Mouse (Mus musculus) lung, postnatal 10 days (tissue): ENCODE results near the gene Fgfr1op2.
A peak's percentile ranks its signal among the peaks of the same experiment; 100 is the strongest.
"Not testable (repeated sequence)": the region's sequence is repeated elsewhere in the genome, so short reads cannot be mapped to it uniquely, and the experiment has no call there.

Experiments
- DNase-seq: peaks from one replicate; pipeline ENCODE4 v3.0.0; 2021

Gene Fgfr1op2

DNA sequence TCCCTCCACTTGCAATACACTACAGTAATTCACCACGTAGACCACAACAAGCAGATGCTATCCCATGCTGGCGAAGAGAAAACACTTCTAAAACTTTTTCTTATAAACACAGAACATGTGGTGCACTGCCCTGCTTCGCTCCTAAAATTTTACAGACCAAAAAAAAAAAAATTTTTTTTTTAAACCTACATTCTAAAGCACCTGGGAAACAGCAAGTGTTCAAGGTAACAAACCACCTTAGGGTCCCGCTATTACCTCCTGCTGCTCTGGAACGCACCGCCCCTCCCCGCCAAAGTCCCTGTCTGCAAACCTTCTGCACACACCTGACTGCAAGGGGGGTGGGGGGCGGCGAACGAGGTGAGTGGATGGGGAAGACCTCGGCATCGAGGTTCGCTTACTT, at the start of gene Fgfr1op2:
Fgfr1op2 (plus strand) TSS at position 301 of the 400 bp plus-strand sequence.
- no peak for DNase-seq

- DNase-seq, result no peak
These were observed 49.5 kb upstream of the Fgfr1op2 start for GRCm38 (mm10) chr6:146527537-146527936.

DNA sequence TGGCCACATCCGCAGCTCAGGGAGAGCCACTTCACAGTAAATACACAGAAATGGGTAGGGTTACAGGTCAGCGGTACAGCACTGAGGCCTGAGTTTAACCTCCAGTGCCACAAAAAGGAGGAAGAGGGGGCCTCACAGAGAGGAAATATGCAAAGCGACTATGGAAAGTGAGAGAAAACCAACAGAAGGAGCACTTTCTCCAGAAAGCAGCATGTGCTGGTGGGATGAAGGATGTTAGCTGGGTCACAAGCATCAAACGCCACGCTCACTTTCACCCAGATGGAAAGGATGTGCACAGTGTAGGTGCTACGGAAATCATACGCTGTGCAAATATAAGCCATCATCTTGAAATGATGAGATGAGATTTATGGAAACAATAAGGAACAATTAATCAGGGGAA, 46.6 kb upstream of the Fgfr1op2 start:
- no peak for DNase-seq

GRCm38 (mm10) chr6:146530769-146531168, 46.2 kb upstream of the Fgfr1op2 start:
- peak; percentile 63 for DNase-seq

- no peak for DNase-seq
These were observed 43.9 kb upstream of the Fgfr1op2 start for GRCm38 (mm10) chr6:146533146-146533545.

DNA sequence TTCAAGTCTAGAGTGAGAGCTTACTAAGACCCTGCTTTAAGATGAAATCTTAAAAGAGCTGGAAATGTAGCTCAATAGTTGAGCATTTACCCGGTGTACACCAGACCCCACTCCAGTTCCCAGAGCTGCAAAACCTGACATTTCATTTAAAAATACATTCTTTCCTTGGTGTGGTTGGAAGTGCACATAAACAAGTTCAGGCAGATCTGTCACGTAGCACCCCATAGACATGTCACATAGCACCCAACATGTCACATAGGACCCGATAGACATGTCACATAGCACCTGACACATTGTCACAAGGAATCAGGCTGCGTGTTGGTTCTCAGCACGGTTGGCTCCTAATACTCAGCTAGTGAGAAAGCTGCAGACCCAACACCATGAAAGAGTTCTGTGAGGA, 41.5 kb upstream of the Fgfr1op2 start:
- DNase-seq, result no peak

DNA sequence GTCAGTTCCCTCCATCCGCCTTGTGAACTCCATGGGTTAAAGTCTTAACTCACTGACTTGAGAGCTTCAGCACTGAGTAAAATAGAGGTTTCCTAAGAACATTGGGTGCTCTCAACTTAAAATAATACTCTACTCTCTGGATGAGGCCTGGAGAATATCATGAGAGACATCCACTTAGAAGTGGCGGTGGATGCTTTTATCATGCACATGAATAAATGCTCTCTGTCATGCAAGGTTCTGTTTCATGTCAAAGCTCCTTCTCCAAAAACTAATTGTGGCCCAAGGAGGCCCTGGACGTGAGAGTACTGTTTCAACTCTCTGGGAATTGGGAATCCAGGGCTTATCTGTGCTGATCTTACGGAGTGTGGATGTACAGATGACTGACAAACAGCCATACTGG, 39.9 kb upstream of the Fgfr1op2 start:
- no peak for DNase-seq

DNA sequence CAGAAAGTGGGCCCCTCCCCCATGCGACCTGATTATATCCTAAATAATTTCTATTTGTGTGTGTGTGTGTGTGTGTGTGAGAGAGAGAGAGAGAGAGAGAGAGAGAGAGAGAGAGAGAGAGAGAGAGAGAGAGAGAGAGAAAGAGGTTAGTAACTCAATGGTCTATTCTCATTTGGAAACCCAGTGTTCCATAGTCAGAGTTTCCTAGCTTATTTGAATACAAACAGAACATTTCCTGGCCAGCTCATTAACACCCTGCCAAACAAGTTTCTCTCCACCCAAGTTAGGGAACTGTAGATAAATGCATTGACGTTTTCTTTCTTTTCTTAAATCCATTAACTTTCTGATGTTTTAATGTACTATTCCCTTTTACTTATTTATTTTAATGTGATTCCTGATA, 38.9 kb upstream of the Fgfr1op2 start:
- DNase-seq, result no peak

- DNase-seq, result no peak
These were observed 38.3 kb upstream of the Fgfr1op2 start for GRCm38 (mm10) chr6:146538661-146539060.

DNA sequence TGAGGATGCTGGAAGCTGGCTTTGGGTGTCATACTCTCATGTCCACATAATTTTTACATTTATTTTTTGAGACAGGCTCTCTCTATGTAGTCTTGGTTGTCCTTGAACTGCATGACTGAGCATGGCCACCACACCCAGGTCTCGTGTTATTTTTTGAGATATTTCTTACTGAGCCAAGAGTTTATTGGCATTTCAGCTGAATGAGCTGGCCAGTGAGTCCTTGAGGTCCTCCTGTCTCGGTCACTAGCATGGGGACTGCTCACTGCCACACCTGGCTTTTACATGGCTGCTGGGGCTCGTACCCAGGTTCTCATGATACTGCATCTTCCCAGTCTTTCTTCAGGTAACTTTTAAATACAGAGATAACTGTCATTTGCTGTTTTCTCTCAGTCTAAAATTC, 36.6 kb upstream of the Fgfr1op2 start:
- no peak for DNase-seq

DNA sequence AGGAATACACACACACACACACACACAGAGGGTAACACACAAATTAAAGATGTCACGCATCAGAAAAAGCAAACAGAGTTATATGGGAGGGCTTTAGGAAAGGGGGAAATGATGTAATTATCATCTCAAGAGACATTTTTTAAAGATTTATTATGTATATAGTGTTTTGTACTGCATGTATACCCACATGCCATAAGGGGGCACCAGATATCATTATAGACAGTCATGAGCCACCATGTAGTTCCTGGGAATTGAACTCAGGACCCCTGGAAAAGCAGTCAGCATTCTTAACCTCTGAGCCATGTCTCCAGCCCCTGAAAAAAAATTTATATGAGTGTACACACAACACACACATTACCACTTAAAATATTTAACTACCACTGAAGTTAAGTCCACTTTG, 32.4 kb upstream of the Fgfr1op2 start:
- no peak for DNase-seq

- peak; percentile 21 for DNase-seq
These were observed 31.6 kb upstream of the Fgfr1op2 start for GRCm38 (mm10) chr6:146545289-146545865.

DNA sequence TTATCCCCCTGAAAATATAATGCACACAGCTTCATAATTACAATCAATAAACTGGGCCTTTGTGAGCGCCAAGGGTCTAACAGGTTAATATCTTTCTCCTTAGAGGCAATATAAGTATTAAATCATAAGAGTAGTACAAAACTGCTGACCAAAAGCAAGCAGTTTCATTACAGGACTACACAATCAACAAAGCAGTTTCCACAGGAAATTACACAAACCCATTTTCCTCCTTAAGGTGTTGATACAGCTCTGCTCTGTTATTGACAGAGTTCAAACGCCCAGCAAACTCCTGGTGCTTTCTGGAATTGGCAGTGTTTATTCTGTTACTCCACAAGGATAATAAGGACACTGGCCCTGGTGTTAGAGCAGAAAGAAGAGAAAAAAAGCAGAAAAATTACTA, 26.6 kb upstream of the Fgfr1op2 start:
- no peak for DNase-seq

DNA sequence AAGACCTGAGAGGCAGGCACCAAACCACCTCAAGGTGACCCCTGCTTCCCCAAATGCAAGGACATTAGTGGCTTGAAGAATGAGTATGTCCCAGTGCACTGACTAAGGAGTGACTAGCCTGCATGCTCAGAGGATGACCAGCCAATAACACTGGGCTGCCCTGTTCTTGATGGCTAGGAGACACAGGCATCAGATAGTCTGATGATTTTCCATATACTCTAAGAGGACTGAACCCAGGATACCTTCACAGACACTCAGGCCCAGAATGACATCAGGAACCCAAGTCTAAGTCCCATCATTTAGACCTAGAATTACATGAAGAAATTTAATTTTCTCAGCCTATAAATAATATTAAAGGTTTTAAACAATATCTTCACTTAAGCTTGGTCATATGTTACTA, 25.7 kb upstream of the Fgfr1op2 start:
- DNase-seq, result no peak

GRCm38 (mm10) chr6:146562461-146562860, 14.5 kb upstream of the Fgfr1op2 start:
- DNase-seq, result not testable (repeated sequence)

- no peak for DNase-seq
These were observed 4.9 kb upstream of the Fgfr1op2 start for GRCm38 (mm10) chr6:146572073-146572472.

DNA sequence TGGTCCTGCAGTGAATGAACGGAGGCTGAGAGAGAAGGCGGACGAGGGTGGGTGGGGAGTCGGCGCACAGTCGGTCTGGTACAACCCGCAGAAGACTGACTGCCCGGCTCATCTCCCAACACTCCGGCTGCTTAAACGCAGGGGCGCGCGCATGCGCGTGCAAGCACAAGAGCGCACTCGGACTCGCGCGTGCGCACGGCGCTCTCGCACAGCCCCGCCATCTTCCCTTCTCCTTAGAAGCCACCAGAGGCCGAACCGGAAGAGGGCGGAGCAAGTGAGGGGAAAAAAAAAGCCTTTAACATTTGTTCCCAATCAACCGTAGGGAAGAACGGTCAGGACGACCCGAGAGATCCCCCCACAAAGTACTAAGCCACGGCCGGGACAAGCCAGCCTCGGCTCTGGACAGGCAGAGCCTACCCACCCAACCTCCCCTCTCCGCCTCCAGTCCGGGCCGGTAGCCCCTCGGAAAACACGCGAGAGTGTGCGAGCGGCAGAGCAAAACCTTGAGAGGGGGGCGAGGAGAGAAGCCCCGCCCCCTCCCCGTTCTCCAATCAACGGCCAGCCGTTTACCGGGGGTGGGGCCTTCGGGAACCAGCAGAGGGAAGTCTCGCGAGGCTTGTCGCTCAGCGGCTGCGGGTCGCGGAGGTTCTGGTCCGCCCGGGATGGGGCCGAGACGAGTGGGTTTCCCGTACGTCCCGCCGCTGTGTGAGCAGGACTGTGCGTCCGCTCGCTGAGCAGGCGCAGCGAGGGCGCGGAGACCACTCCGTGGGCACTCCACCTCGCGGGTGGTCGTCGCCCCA, 507 bp downstream of the Fgfr1op2 start, which contains the start of gene Ints13:
Ints13 (minus strand) TSS at position 526 of the 800 bp plus-strand sequence.
- peak; percentile 99 for DNase-seq

DNA sequence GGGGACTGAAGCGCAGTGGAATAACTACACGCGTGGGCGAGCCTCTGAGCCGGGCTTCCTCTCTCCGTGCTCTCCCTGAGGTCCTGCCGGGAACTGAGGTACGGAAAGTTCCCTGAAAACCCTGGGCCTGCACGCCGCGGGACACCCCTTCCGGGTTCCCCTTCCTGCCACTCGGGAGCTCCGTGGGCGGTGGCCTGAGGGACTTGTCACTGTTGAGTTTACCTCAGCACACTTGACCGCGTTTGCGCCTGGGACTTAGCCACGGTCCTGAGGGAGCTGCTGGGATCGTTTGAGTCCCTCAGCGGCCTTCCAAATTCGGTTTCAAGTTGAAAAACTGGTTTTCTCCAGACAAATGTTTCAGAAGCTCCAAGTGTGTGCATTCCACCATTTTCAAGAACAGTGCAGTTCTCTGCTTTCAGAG, 1.1 kb downstream of the Fgfr1op2 start:
- DNase-seq, result peak; percentile 84

- peak; percentile 16 for DNase-seq
These were observed 1.6 kb downstream of the Fgfr1op2 start for GRCm38 (mm10) chr6:146578586-146578985.

DNA sequence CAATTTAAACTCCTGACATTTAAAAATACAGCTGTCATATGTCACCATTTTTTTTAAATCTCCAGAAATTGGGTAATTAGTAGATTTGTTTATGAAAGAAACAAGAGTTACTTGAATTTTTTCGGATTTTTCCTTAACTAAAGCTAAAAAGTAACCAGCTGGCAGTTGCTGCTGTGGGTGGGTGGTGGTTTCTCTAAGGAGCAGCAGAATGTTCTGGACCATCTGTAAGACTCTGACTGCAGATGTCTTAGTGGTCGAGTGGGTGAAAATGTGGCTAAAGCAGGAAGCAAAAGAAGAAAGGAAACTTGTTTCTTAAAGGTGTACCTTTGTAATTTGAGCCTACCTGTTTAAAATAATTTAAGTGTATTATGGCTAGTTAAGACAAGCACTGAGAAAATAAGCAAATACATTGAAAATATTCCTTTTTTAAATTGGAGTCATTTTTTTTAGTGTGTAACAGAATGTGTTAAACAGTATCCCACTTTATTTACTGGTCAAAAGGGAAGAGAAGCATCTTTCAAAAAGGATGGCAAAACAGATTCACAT, 3.5 kb downstream of the Fgfr1op2 start:
- DNase-seq, result peak; percentile 5

DNA sequence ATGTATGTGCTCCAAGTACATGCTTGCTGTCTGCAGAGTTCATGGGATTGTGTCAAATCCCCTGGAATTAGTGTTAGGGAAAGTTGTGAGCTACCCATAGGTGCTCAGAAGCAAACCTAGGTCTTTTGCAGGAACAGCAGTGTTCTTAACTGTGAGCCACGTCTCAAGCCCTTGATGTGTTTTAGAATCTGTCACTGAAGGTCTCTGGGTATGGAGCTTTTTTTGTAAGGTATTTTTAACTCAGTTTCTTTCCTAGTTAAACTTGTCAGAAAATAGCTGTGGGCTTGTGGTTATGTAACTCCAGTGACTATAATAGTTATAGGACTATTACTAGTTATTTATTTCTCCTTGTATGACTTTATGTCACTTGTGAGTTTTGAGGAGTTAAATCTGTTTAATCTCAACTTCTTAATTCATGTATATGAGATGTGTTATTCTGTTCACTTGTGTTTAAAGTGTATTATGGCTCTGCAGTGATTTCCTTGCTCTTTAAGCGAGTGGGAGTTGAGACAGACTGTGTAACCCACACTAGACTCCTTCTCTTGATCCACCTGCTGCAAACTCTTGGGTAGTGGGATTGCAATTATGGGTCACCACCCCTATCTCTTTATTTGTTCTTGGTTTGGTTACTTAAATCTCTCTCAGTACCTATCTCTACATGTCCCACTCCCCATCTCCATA, 6.5 kb downstream of the Fgfr1op2 start:
- DNase-seq, result no peak

- no peak for DNase-seq
These were observed 8.1 kb downstream of the Fgfr1op2 start for GRCm38 (mm10) chr6:146585134-146585533.

- DNase-seq, result no peak
These were observed 25.6 kb downstream of the Fgfr1op2 start for GRCm38 (mm10) chr6:146602601-146603000.

DNA sequence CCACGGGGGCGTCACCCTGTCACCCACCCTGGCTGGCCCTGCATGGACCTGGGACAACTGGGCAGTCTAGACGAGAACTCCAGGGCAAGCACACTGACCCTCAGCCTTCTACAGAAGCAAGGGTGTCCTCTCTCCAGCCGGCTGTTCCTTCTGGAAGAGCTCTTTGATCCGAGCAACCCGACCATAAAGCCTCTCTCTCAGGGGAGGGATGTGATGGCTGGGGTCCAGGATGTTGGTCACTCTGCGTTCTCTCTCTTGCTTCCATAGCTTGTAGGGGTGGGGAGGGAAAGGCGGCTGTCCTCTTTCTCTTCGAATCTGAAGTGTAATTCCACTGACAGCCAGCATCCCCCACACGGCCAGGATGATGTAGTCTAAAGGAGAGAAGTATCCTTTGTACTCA, 26.6 kb downstream of the Fgfr1op2 start:
- DNase-seq, result no peak
